Mouse (Mus musculus): Measurements from ENCODE around the gene Zfp212. TPM values are rescaled to one million over a fixed set of nuclear protein-coding genes. Genes with fewer than 3 reads are reported as not detected.

Gene Zfp212
- total and polyA plus RNA-seq, 2 experiments from 2014 or later, result 13.4 to 21.8 TPM

DNA sequence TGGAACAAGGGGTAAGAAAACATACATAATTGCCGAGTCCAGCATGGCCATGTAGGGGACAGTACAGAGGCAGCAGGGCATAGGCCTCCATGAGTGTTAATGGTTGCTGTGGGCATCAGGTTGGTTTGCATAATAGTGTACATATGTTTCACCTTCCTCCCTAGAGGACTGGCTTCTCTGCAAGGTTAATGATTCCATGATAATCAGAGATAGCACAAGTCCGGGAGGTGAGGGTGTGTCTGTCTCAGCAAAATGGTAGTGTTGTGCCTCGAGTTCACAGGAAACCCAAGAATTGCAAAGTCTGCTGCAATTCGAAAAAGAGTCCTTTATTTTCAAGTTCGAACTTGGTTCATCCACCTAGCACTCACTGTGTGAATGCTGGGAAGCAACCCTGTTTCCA, 3.2 kb upstream of the Zfp212 start:
- no peak for TF ChIP-seq CTCF (IDR thresholded peaks at IDR 0.05)
- WGBS, result 84% methylated on average over 5 of the region's 5 CpGs
- Histone ChIP-seq H3K4me1 (ENCODE audit: insufficient read depth, low read length) (peaks cover 6% of the 10 kb centered on the region; the same call in 1 of the 2 replicates), H3K4me2 (ENCODE audit: low read depth, low read length, poor library complexity, severe bottlenecking) (no peak overlapping the region), H3K4me3 (ENCODE audit: low read depth, low read length) (no peak overlapping the region), H3K27me3 (ENCODE audit: insufficient read depth, low read length) (no peaks in the 10 kb centered on the region), H3K9me3 (ENCODE audit: low read length) (no peaks in the 10 kb centered on the region), H3K9ac (replicated peaks; ENCODE audit: low read length, poor library complexity, severe bottlenecking) (no peak overlapping the region), H3K36me3 (ENCODE audit: insufficient read depth, low read length) (no peaks in the 10 kb centered on the region), H3K27ac (ENCODE audit: low read depth, low read length) (no peak overlapping the region)
- ATAC-seq (ENCODE audit: low FRiP score), result no peak
- DNase-seq (ENCODE audit: low spot score), result no peak

DNA sequence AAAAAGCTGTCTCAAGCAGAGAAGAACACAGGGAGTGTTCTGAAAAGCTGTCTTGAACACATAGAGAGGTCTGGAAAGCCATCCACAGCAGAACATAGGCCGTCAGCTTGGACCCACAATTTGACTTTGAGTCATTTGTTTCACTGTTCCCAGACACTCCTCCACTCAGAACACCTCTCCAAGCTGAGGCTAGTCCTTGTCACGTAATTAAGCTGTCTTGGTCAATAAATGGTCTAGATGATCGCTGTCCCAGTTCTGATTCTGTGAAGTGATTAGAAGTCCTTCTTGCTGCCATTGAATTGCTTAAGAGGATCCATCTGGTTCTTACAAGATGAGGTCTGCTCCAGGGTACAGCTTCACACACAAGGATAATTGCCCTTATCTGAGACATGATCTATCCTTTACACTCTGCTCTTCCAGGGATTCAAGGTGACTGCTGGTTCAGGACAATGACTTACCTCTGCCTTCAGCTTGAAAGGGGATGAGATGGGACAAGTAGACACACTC, 1.5 kb upstream of the Zfp212 start:
- no peak for TF ChIP-seq CTCF (IDR thresholded peaks at IDR 0.05)
- Histone ChIP-seq H3K4me3 (ENCODE audit: low read depth, low read length) (no peak overlapping the region), H3K27me3 (ENCODE audit: insufficient read depth, low read length) (no peaks in the 10 kb centered on the region), H3K9me3 (ENCODE audit: low read length) (no peaks in the 10 kb centered on the region), H3K9ac (replicated peaks; ENCODE audit: low read length, poor library complexity, severe bottlenecking) (no peak overlapping the region), H3K4me1 (ENCODE audit: insufficient read depth, low read length) (peaks cover 6% of the 10 kb centered on the region; the same call in 1 of the 2 replicates), H3K4me2 (ENCODE audit: low read depth, low read length, poor library complexity, severe bottlenecking) (no peak overlapping the region), H3K27ac (ENCODE audit: low read depth, low read length) (no peak overlapping the region), H3K36me3 (ENCODE audit: insufficient read depth, low read length) (no peaks in the 10 kb centered on the region)
- DNase-seq (ENCODE audit: low spot score) (no peak), ATAC-seq (ENCODE audit: low FRiP score) (no peak)
- 84% methylated on average over 3 of the region's 3 CpGs for WGBS

DNA sequence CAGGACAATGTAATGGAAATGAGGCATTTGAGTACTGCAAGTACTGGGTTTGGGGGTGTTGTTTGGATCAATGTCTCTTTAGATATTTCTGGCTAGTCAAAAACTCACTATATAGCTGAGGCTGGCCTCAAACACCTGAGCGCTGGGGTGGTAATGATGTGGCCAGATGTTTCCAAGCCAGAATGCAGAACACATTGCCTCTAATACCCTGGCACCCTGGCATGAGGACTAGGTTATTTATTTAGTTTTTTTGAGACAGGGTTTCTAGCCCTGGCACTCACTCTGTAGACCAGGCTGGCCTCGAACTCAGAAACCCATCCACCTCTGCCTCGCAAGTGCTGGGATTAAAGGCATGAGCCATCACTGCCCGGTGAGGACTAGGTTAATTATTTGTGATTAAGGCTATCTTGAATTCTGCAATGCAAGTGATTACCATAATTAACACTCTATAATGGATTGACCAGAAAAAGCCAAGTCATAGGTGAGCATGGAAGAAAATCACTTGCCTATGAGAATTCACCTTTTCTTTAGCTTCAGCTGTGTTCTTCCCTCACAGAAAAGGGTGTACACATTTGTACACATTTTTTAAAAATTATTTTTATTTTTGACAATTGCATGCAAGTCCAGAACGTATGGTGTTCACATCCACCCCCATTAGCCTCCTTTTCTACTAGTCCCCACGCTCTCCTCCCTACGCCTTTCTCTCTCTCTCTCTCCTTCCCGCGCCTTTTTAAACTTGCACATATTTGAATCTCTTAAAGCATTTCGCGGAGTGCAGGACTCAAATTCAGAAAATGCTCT, 430 bp upstream of the Zfp212 start:
- ATAC-seq (ENCODE audit: low FRiP score) (peak; percentile 13; the same call in 1 of the 2 replicates), DNase-seq (ENCODE audit: low spot score) (no peak)
- 25% methylated on average over 11 of the region's 11 CpGs for WGBS
- H3K36me3 ChIP-seq (ENCODE audit: insufficient read depth, low read length), result no peaks in the 10 kb centered on the region
- peaks cover 6% of the 10 kb centered on the region; the same call in 1 of the 2 replicates for H3K4me1 ChIP-seq (ENCODE audit: insufficient read depth, low read length)
- peak overlapping the region; percentile 81; the same call in 1 of the 2 replicates for H3K9ac ChIP-seq (replicated peaks; ENCODE audit: low read length, poor library complexity, severe bottlenecking)
- H3K9me3 ChIP-seq (ENCODE audit: low read length), result no peaks in the 10 kb centered on the region
- H3K27ac ChIP-seq (ENCODE audit: low read depth, low read length), result peak overlapping the region; percentile 90
- H3K4me3 ChIP-seq (ENCODE audit: low read depth, low read length), result peak overlapping the region; percentile 83
- TF ChIP-seq CTCF (IDR thresholded peaks at IDR 0.05), result no peak
- peak overlapping the region; percentile 71 for H3K4me2 ChIP-seq (ENCODE audit: low read depth, low read length, poor library complexity, severe bottlenecking)
- no peaks in the 10 kb centered on the region for H3K27me3 ChIP-seq (ENCODE audit: insufficient read depth, low read length)

DNA sequence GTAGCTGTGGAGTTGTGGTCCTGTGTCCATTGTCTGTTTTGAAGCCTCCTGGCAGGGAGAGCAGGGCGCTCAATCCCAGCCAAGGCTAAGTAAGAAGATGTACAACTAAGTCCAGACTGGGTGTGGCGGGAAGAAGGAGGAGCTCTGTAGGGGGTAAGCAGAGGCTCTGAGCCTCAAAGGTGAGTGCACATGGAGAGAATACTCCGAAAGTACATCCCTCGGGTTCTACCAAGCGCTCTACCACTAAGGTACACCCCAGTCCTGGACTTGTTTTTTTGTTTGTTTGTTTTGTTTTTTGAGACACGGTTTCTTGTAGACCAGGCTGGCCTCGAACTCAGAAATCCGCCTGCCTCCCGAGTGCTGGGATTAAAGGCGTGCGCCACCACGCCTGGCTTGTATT, 22.2 kb downstream of the Zfp212 start:
- DNase-seq (ENCODE audit: low spot score), result no peak

DNA sequence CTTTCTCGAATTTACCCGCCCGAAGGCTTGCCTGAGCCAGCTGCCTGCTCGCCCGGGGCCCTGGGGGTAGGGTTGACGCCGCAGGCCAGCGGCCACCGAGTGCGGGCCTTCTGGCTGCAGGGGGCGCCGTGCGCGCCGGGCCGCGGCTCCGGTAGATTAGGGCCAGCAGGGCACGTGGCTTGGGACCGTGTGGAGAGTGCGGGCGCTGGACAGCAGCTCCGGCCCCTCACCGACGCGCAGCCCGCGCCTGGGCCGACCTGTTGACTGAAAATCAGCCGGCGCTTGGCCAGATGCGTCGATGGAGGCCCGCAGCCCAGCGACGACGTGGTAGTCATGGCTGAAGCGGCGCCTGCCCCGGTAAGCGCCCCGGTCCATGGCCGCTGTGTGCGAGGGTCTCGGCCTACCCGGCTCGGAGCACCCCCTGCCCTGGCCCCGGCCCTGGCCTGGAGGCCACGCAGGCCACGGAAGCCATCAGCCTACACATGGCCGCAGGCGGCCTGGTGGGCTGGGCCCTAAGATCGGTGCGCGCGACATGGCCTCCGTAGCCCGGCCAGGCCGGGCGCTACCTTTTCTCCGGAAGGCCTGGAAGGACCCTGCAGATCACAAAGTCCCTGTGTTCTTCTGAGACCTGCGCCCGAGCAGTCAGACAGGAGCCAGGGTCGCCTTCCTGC, 22.9 kb downstream of the Zfp212 start:
- H3K9ac ChIP-seq (replicated peaks; ENCODE audit: low read length, poor library complexity, severe bottlenecking), result peak overlapping the region; percentile 64
- H3K27ac ChIP-seq (ENCODE audit: low read depth, low read length), result peak overlapping the region; percentile 18; the same call in 1 of the 2 replicates
- WGBS, result 11% methylated on average over 62 of the region's 64 CpGs
- peak overlapping the region; percentile 35 for H3K4me3 ChIP-seq (ENCODE audit: low read depth, low read length)
- peak; percentile 81 for ATAC-seq (ENCODE audit: low FRiP score)
- H3K4me1 ChIP-seq (ENCODE audit: insufficient read depth, low read length), result 0 out of 2 replicates have a peak, but pooled peaks cover 3% of the 10 kb centered on the region
- DNase-seq (ENCODE audit: low spot score), result peak; percentile 45
- peak; percentile 52 for TF ChIP-seq CTCF (IDR thresholded peaks at IDR 0.05)
- no peaks in the 10 kb centered on the region for H3K36me3 ChIP-seq (ENCODE audit: insufficient read depth, low read length)
- no peaks in the 10 kb centered on the region for H3K27me3 ChIP-seq (ENCODE audit: insufficient read depth, low read length)
- H3K4me2 ChIP-seq (ENCODE audit: low read depth, low read length, poor library complexity, severe bottlenecking), result peak overlapping the region; percentile 60
- no peaks in the 10 kb centered on the region for H3K9me3 ChIP-seq (ENCODE audit: low read length)

More for the DNA sequence above, 22.2 kb downstream of the Zfp212 start:
- 50% methylated on average over 12 of the region's 12 CpGs for WGBS
- H3K4me3 ChIP-seq (ENCODE audit: low read depth, low read length), result peak overlapping the region; percentile 35; the same call in 1 of the 2 replicates
- H3K9ac ChIP-seq (replicated peaks; ENCODE audit: low read length, poor library complexity, severe bottlenecking), result peak overlapping the region; percentile 64; the same call in 1 of the 2 replicates
- ATAC-seq (ENCODE audit: low FRiP score), result no peak
- no peak overlapping the region for H3K27ac ChIP-seq (ENCODE audit: low read depth, low read length)
- H3K36me3 ChIP-seq (ENCODE audit: insufficient read depth, low read length), result no peaks in the 10 kb centered on the region
- H3K4me2 ChIP-seq (ENCODE audit: low read depth, low read length, poor library complexity, severe bottlenecking), result peak overlapping the region; percentile 60
- H3K27me3 ChIP-seq (ENCODE audit: insufficient read depth, low read length), result no peaks in the 10 kb centered on the region
- H3K9me3 ChIP-seq (ENCODE audit: low read length), result no peaks in the 10 kb centered on the region
- no peak for TF ChIP-seq CTCF (IDR thresholded peaks at IDR 0.05)
- H3K4me1 ChIP-seq (ENCODE audit: insufficient read depth, low read length), result 0 out of 2 replicates have a peak, but pooled peaks cover 3% of the 10 kb centered on the region

All from midbrain, postnatal 0 days (tissue).